Mouse (Mus musculus): ENCODE measurements around the gene Tnrc18. TPM values are rescaled to one million over a fixed set of nuclear protein-coding genes. Genes with fewer than 3 reads are reported as not detected.

Tnrc18 gene
- polyA plus RNA-seq, 1 experiment from 2014 or later = 39.3 TPM

GRCm38 (mm10) chr5:142820276-142821265, 3.1 kb upstream of the Tnrc18 start:
- H3K27me3 ChIP-seq (ENCODE audit: insufficient read depth, poor library complexity, severe bottlenecking) = peaks cover 1% of the 10 kb centered on the region; the same call in 1 of the 2 replicates

DNA sequence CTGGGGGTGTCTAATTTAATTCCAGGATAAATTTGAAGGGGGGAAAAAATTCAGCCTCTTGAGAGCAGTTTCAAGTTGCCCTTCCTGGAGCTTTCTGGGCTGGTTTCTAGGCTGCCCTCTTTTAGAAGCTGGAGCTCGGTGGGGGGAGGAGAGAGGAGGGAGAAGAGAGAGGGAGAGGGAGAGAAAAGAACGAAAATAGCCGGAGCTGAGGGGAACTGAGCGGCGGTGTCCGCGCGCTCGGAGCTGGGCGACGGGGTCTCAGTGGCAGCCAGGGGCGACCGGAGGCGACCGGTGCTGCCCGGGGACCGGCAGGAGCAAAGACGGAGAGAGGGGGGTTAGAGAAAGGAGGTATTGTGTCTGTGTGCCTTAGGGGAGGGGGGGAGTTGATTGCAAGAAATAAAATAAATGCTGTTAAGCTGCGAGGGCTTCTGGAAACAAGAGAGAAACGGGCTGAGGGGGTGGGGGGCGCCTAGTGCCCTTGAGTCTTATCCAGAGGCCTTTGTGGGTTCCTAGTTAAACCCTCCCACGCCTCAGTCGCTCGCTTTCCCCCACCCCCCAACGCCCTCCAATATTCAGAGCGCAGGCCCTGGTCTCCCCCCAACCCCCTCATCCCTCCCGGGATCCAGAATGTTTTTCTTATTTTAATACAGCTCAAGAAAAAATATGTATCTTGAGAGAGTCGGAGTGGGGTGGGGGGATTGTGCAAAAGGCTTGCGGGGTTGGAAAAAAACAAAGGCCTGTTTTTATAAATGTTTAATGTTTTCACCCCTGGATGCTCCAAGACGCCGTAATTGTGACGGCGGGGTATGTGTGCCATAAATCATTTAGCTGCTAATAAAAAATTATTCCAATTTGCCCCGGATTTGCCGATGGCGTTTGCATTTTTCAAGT, 2.2 kb upstream of the Tnrc18 start:
- WGBS = under 1% methylated on average over 36 of the region's 36 CpGs
- H3K4me1 ChIP-seq (replicated peaks) = peaks cover 36% of the 10 kb centered on the region
- no peaks in the 10 kb centered on the region for H3K9me3 ChIP-seq
- H3K27me3 ChIP-seq (ENCODE audit: insufficient read depth, poor library complexity, severe bottlenecking) = no peaks in the 10 kb centered on the region
- H3K36me3 ChIP-seq = peaks cover 6% of the 10 kb centered on the region
- peak; percentile 78 for DNase-seq (ENCODE audit: low spot score)
- H3K27ac ChIP-seq = peak overlapping the region; percentile 100
- peak overlapping the region; percentile 99 for H3K4me3 ChIP-seq

More at GRCm38 (mm10) chr5:142820276-142821265, 3.1 kb upstream of the Tnrc18 start:
- Histone ChIP-seq H3K9me3 (no peaks in the 10 kb centered on the region), H3K36me3 (no peaks in the 10 kb centered on the region), H3K4me1 (replicated peaks) (peaks cover 46% of the 10 kb centered on the region), H3K4me3 (peak overlapping the region; percentile 99), H3K27ac (peak overlapping the region; percentile 100)
- peak; percentile 77 for DNase-seq (ENCODE audit: low spot score)
- under 1% methylated on average over 53 of the region's 53 CpGs for WGBS

DNA sequence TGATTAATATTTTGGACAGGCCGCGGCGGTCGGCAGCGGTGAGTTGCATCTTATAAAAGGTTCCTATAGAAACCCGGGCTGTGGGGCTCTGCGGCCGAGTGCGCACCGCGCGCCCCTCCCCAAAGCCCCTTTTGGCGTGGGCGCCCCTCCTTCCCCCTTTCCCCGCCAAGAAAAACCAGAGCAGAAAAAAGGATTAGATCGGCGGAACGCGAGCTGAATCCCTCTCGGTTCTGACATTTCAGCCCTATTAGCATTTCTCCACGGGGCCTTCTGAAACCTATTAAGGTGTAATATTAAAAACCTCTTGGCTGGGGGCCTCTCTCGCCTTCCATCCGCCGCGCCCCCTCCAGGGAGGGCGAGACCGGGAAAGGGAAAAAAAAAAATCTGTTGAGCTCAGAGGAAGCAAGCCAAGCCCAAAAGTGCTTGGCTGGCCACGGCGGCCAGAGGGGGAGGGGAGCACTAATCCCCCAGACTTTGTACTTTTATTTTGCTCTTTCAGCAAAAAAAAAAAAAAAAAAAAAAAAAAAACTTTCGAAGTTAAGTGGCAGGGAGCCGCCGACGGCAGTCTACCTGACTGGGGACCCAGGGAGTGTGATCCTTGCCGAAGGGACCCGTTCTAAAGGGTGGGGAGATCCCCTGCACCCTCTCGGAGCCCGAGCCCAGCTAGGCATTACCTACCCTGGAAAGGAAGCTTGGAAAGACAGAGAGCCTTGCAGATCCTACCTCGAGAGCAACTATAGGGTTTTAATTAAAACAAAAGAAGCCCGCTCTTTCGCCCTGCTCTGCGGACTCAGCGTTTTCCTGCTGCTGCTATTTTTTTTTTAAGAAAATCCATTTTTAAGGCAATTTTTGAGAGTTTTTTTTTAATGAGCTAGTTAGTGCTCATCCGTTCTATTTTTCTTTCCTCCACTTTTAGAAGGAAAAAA, 1.2 kb upstream of the Tnrc18 start:
- peak; percentile 84 for DNase-seq (ENCODE audit: low spot score)
- Histone ChIP-seq H3K4me1 (replicated peaks) (peaks cover 34% of the 10 kb centered on the region), H3K36me3 (peaks cover 9% of the 10 kb centered on the region), H3K9me3 (no peaks in the 10 kb centered on the region), H3K27ac (peak overlapping the region; percentile 100), H3K4me3 (peak overlapping the region; percentile 99), H3K27me3 (ENCODE audit: insufficient read depth, poor library complexity, severe bottlenecking) (no peaks in the 10 kb centered on the region)
- under 1% methylated on average over 43 of the region's 43 CpGs for WGBS

DNA sequence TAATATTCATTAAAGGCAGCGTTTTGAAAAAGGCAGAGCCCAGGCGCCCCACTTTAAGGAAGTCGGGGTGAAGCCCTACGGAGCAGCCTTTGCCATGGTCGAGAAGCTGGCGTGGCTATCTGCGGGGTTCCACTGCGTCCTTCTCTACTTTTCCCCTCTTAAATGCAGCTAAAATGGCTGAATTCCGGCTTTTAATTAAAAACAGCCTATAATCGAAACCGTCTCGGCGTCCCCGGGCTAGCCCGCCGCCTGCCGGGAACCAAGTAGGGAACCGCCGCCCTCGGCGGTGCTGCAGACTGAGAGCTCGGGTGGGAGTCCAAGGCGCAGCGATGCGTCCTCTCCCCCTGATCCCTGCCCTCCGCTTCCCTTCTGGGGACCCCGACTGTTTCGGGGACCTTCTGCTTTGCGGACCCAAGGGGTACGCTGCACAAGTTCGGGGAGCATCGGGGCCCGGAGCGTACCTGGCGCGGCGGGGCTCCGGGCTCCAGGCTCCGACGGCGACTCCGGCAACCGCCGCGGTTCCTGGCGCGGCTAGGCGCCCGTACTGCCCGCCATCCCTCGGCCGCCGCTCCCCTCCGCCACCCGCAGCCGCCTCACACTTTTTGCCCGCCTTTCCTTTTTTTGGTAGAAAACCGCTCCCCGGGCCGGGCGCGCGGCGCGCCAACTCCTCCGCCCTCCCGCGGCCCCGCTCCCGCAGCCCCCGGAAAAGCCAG, 495 bp downstream of the Tnrc18 start:
- no peaks in the 10 kb centered on the region for H3K27me3 ChIP-seq (ENCODE audit: insufficient read depth, poor library complexity, severe bottlenecking)
- no peaks in the 10 kb centered on the region for H3K9me3 ChIP-seq
- H3K27ac ChIP-seq = peak overlapping the region; percentile 100
- peak; percentile 76 for DNase-seq (ENCODE audit: low spot score)
- WGBS = under 1% methylated on average over 71 of the region's 71 CpGs
- peaks cover 15% of the 10 kb centered on the region for H3K36me3 ChIP-seq
- peak overlapping the region; percentile 99 for H3K4me3 ChIP-seq
- peaks cover 34% of the 10 kb centered on the region for H3K4me1 ChIP-seq (replicated peaks)

DNA sequence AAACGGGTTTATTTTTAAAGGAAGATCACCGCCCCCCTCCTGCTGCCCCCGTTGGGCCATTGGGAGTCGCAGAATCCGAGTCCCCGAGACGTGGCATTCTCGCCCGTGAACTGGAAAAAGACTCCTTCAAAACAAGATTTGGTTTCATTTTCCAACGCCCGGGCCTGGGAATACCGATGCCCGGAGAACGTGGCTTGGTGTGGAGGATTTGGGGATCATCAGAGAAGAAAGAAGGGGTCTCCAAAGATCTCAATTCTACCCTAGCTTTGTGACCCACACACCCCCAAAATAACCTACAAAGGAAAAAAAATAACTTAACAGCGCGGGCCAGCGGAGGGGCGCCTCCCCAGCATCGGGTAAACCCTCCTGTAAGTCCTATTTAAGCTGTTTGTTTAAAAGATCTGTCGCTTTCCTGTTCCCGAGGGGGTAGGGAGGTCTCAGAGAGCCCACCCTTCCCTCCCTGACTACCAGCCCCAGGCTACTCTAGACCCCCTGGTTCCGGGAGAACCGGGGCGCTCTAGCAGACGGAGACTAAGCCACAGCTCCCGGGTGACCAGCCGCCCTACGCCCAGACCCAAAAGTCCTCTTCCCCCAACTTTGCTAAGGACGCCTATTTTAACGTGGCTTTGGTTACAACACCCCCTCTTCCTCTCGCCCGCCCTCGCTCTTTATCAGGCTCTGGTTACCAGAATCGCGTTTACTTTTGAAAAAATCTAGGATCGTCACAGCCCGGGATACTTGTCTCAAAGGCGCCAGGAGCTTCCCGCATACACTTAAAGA, 1.2 kb downstream of the Tnrc18 start:
- under 1% methylated on average over 39 of the region's 39 CpGs for WGBS
- DNase-seq (ENCODE audit: low spot score) = peak; percentile 50
- Histone ChIP-seq H3K36me3 (peaks cover 19% of the 10 kb centered on the region), H3K27me3 (ENCODE audit: insufficient read depth, poor library complexity, severe bottlenecking) (no peaks in the 10 kb centered on the region), H3K27ac (peak overlapping the region; percentile 100), H3K4me1 (replicated peaks) (peaks cover 35% of the 10 kb centered on the region), H3K4me3 (peak overlapping the region; percentile 99), H3K9me3 (no peaks in the 10 kb centered on the region)

- peak overlapping the region; percentile 100 for H3K27ac ChIP-seq
- under 1% methylated on average over 30 of the region's 30 CpGs for WGBS
- peaks cover 43% of the 10 kb centered on the region for H3K4me1 ChIP-seq (replicated peaks)
- DNase-seq (ENCODE audit: low spot score) = peak; percentile 43
- H3K4me3 ChIP-seq = peak overlapping the region; percentile 99
- peaks cover 21% of the 10 kb centered on the region for H3K36me3 ChIP-seq
- H3K9me3 ChIP-seq = no peaks in the 10 kb centered on the region
- no peaks in the 10 kb centered on the region for H3K27me3 ChIP-seq (ENCODE audit: insufficient read depth, poor library complexity, severe bottlenecking)
These were observed 2.0 kb downstream of the Tnrc18 start for GRCm38 (mm10) chr5:142815421-142816001.

DNA sequence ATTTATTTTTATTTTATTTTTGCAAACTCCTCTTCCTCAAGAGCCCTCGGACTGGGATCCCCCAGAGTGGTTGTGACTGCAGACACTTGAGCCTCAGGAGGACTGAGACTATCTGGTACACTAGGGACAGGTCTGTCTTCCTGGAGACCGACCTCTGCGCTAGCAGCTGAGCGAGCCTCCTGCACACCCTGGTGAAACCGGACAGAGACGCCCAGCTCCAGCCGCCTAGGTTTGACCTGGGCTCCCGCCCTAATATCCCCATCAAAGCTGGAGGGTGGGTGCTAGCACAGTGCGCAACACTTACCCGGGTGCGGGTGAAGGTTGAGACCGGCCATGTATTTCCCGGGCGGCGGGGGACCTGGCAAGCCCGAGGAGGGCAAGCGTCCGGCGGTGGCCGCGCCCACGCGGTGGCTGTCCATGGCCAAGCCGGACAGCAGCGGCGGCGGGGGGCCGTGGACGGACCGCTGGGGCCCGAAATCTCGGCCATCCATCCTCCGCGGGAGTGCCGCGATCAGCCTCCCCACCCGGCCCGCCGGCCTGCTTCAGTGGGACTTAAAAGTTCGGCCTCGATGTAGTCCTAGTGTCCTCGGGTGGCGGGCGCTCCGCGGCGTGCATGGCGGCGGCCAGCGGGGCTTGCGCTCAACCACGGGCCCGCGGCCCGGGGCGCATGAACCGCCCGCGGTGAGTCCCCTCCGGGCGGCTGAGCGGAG, 2.6 kb downstream of the Tnrc18 start:
- DNase-seq (ENCODE audit: low spot score) = peak; percentile 57
- peaks cover 25% of the 10 kb centered on the region for H3K36me3 ChIP-seq

GRCm38 (mm10) chr5:142814161-142814651, 3.3 kb downstream of the Tnrc18 start:
- H3K36me3 ChIP-seq = peaks cover 32% of the 10 kb centered on the region
- peak overlapping the region; percentile 100 for H3K27ac ChIP-seq
- under 1% methylated on average over 22 of the region's 22 CpGs for WGBS
- no peaks in the 10 kb centered on the region for H3K27me3 ChIP-seq (ENCODE audit: insufficient read depth, poor library complexity, severe bottlenecking)
- H3K4me3 ChIP-seq = peak overlapping the region; percentile 99
- H3K4me1 ChIP-seq (replicated peaks) = peaks cover 56% of the 10 kb centered on the region
- peak; percentile 65 for DNase-seq (ENCODE audit: low spot score)
- no peaks in the 10 kb centered on the region for H3K9me3 ChIP-seq

More for the DNA sequence above, 2.6 kb downstream of the Tnrc18 start:
- WGBS = under 1% methylated on average over 61 of the region's 62 CpGs
- Histone ChIP-seq H3K4me1 (replicated peaks) (peaks cover 49% of the 10 kb centered on the region), H3K4me3 (peak overlapping the region; percentile 99), H3K9me3 (no peaks in the 10 kb centered on the region), H3K27me3 (ENCODE audit: insufficient read depth, poor library complexity, severe bottlenecking) (no peaks in the 10 kb centered on the region), H3K27ac (peak overlapping the region; percentile 100)

- DNase-seq (ENCODE audit: low spot score) = peak; percentile 80
- under 1% methylated on average over 23 of the region's 23 CpGs for WGBS
These were observed 3.7 kb downstream of the Tnrc18 start for GRCm38 (mm10) chr5:142813722-142814111.

More at GRCm38 (mm10) chr5:142813722-142814111, 3.7 kb downstream of the Tnrc18 start:
- peaks cover 58% of the 10 kb centered on the region for H3K4me1 ChIP-seq (replicated peaks)
- peak overlapping the region; percentile 99 for H3K4me3 ChIP-seq
- no peaks in the 10 kb centered on the region for H3K27me3 ChIP-seq (ENCODE audit: insufficient read depth, poor library complexity, severe bottlenecking)
- H3K9me3 ChIP-seq = no peaks in the 10 kb centered on the region
- peaks cover 37% of the 10 kb centered on the region for H3K36me3 ChIP-seq
- peak overlapping the region; percentile 100 for H3K27ac ChIP-seq

Data from hindbrain, embryonic 10.5 days (tissue).